Mouse (Mus musculus): ENCODE measurements at regions not wholly inside any gene's neighbourhood (a gene's known extent, or its start where the extent isn't known, plus 50 kb on each side); places are given as distances from the start of the nearest gene placed in this dataset.

DNA sequence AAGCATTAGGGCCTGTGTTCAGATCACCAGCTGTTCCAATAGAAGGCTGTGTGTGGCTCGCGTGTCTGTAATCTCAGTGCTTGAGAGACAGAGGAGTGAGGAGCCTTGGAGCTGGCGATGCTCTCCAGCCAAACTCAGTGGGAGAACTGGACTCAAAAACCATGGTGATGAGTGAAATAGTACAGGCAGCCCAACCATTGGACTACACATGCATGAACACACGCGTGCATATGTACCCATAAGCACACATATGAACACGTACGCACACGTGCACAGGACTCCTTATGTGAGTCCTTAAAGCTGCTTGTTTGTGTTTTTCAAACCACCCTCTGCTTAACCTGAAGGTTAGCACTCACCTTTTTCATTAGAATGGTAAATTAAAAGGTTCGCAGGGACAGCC, 349.5 kb upstream of the Pfkp start:
- no peak for TF ChIP-seq CTCF (IDR thresholded peaks at IDR 0.05; ENCODE audit: borderline replicate concordance, extremely low read depth, insufficient read depth, insufficient read length)
- no peak for TF ChIP-seq POLR2A (IDR thresholded peaks at IDR 0.05; ENCODE audit: borderline replicate concordance, extremely low read depth, insufficient read depth, insufficient read length, poor library complexity, severe bottlenecking)
